Mouse (Mus musculus) small intestine, adult 2 months (tissue): ENCODE measurements around the gene Ldhd.

Experiments used
- CTCF ChIP-seq: fragments of 200-500 bp; IDR thresholded peaks from 2 replicates; pipeline ENCODE4 v1.5.1; 2012; ENCODE audit warnings: low read depth, mild to moderate bottlenecking, control low read depth, inconsistent platforms, low read length, moderate library complexity, mixed read lengths; ENCODE audit not compliant: insufficient replicate concordance, insufficient read length; ENCODE audit errors: extremely low read depth
- POLR2A ChIP-seq: fragments of 200-500 bp; IDR thresholded peaks from 2 replicates; pipeline ENCODE4 v1.6.1; 2012; ENCODE audit warnings: low read depth, mild to moderate bottlenecking, control low read depth, inconsistent platforms, low read length, moderate library complexity

DNA sequence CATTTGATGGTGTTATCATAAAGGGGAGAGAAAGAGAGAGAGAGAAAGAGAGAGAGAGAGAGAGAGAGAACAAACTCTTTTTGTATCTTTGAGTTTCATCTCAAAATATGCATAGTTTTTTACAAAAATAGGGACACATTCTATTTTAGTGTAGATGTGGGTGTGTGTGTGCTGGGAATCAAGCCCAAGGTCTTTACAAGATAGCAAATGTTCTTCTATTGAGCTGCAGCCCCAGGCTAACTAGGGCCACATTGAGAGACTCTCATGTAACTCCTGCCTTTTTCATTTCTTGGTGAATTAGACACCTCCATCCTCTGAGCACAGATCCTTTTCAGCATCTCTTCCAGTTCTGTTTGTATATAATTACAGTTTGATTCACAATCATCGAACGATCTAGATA lies 10.9 kb upstream of the Ldhd start:
- TF ChIP-seq POLR2A (no peak), CTCF (no peak)
